Mouse (Mus musculus) spleen, adult 2 months (tissue): Measurements from ENCODE around the gene Ntan1.

Source experiments
- CTCF ChIP-seq: fragments of 200-500 bp; IDR thresholded peaks from 2 replicates; pipeline ENCODE4 v1.5.1; 2011; ENCODE audit warnings: mild to moderate bottlenecking, inconsistent platforms; ENCODE audit not compliant: insufficient read depth, insufficient read length, insufficient replicate concordance; ENCODE audit errors: extremely low read depth
- POLR2A ChIP-seq: fragments of 200-500 bp; IDR thresholded peaks from 2 replicates; pipeline ENCODE4 v1.6.1; 2011; ENCODE audit warnings: low read depth, low read length, inconsistent platforms

DNA sequence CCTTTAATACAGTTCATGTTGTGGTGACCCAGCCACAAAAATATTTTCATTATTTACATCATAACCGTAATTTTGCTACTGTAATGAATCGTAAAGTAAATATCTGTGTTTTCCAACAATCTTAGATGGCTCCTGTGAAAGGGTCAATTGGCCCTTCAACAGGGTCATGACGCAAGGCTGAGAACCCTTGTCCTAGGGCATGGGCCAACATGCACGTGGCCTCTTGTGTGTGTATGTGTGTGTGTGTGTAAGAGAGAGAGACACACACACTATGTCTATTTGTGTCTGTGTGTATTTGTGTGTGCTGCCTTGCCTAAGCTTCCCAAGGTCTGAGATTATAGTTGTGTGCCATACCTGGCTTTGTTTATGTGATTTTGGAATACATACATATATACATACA is 11.0 kb upstream of the Ntan1 start:
- no peak for TF ChIP-seq POLR2A
- no peak for TF ChIP-seq CTCF
